Mouse (Mus musculus): ENCODE measurements around the gene Ppih.
"Not testable (repeated sequence)": the region's sequence is repeated elsewhere in the genome, so short reads cannot be mapped to it uniquely, and the experiment has no call there.

Gene Ppih

GRCm38 (mm10) chr4:119291921-119292320, 28.4 kb downstream of the Ppih start:
- no peak for DNase-seq (ENCODE audit: low spot score)

GRCm38 (mm10) chr4:119285336-119285735, 35.0 kb downstream of the Ppih start:
- no peak for DNase-seq (ENCODE audit: low spot score)

- no peak for DNase-seq (ENCODE audit: low spot score)
Observed at GRCm38 (mm10) chr4:119284861-119285260, 35.5 kb downstream of the Ppih start.

GRCm38 (mm10) chr4:119278784-119279183, 41.6 kb downstream of the Ppih start:
- not testable (repeated sequence) for DNase-seq (ENCODE audit: low spot score)

- DNase-seq (ENCODE audit: low spot score) = no peak
Observed at GRCm38 (mm10) chr4:119275726-119276125, 44.6 kb downstream of the Ppih start.

- no peak for DNase-seq (ENCODE audit: low spot score)
Observed at GRCm38 (mm10) chr4:119275226-119275625, 45.1 kb downstream of the Ppih start.

- DNase-seq (ENCODE audit: low spot score) = no peak
Observed at GRCm38 (mm10) chr4:119274627-119275026, 45.7 kb downstream of the Ppih start.

GRCm38 (mm10) chr4:119266606-119267005, 53.7 kb downstream of the Ppih start:
- DNase-seq (ENCODE audit: low spot score) = no peak

GRCm38 (mm10) chr4:119263459-119263858, 56.9 kb downstream of the Ppih start:
- no peak for DNase-seq (ENCODE audit: low spot score)

GRCm38 (mm10) chr4:119262483-119262882, 57.9 kb downstream of the Ppih start:
- no peak for DNase-seq (ENCODE audit: low spot score)

GRCm38 (mm10) chr4:119261087-119261713, 59.1 kb downstream of the Ppih start:
- DNase-seq (ENCODE audit: low spot score) = no peak

- no peak for DNase-seq (ENCODE audit: low spot score)
Observed at GRCm38 (mm10) chr4:119259344-119260254, 60.7 kb downstream of the Ppih start.

GRCm38 (mm10) chr4:119257083-119257482, 63.3 kb downstream of the Ppih start:
- no peak for DNase-seq (ENCODE audit: low spot score)

- no peak for DNase-seq (ENCODE audit: low spot score)
Observed at GRCm38 (mm10) chr4:119255351-119255750, 65.0 kb downstream of the Ppih start, which contains the start of gene Cldn19. Cldn19 (plus strand) TSS chr4:119255414.

GRCm38 (mm10) chr4:119254012-119254618, 66.2 kb downstream of the Ppih start:
- no peak for DNase-seq (ENCODE audit: low spot score)

GRCm38 (mm10) chr4:119252025-119252808, 68.1 kb downstream of the Ppih start:
- no peak for DNase-seq (ENCODE audit: low spot score)

All from ovary, postnatal 10 days (tissue).